Mouse (Mus musculus): ENCODE measurements around the gene Gucd1. TPM values are rescaled to one million over a fixed set of nuclear protein-coding genes. Genes with fewer than 3 reads are reported as not detected.
"Not testable (repeated sequence)": the region's sequence is repeated elsewhere in the genome, so short reads cannot be mapped to it uniquely, and the experiment has no call there.

The Gucd1 gene
- polyA plus RNA-seq, 1 experiment from 2014 or later = 27.3 TPM

DNA sequence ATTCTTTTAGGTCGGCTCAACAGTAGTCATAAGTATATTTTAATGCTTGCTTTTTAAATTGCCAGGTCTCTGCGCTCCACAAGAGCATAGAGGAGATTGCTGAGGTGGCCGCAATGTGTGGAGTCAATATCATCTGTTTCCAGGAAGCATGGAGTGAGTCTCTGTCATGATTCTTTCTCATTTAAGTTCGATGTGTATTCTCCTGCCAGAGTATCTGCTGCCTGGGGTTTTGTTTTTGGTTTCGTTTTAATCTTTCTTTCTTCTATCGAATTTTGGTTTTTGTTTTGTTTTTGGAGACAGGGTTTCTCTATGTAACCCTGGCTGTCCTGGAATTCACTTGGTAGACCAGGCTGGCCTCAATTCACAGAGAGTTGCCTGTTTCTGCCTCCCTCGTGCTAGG lies 102.8 kb downstream of the Gucd1 start:
- Histone ChIP-seq H3K9me3 (no peaks in the 10 kb centered on the region), H3K36me3 (no peaks in the 10 kb centered on the region), H3K4me1 (replicated peaks) (peaks cover 20% of the 10 kb centered on the region), H3K9ac (replicated peaks) (no peak overlapping the region), H3K4me2 (replicated peaks) (no peak overlapping the region), H3K4me3 (replicated peaks) (no peak overlapping the region), H3K27me3 (0 out of 2 replicates have a peak, but pooled peaks cover 2% of the 10 kb centered on the region), H3K27ac (no peak overlapping the region)
- WGBS = 92% methylated on average over 7 of the region's 7 CpGs
- no peak for ATAC-seq

DNA sequence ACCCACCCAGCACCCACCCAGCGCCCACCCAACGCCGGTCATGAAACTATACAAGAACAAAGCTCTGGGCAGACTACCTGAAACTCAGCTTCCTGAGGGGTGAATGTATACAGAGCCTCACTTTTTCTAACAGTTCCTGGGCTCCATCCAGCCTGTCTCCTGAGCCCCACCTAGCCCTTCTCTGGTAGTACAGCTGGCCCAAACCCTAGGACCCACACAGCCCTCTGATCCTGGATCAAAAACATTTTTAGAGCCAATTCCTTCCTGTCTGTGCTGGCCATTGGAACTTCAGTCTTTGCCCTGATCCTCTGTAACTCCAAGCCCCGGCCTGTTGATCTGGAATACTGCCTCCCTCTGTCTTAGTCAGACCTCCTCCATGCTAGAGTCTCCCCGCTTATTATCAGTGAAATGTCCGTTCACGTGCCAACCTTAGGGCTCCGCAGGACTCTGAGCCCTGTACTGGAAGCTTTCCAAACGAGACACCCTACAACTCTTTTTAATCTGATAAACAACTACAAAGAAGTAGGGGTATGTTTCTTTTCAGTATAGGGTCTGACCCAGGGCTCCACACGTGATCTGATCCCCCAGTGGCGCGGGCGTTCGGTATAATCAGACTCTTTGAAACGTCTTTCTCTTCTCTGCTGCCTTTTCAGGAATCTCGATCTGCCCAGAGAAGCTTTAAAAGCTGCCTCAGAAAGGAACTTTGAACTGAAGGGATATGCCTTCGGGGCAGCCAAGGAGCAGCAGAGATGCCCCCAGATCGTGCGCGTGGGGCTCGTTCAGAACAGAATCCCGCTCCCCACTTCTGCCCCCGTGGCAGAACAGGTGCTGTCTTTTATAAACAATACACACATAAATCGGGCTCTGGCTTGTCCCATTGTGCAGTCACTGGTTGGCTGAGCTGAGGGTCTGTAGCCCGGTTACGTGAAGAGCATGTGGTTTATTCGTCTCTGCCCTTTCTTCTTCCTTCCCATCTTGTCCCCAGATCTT lies 105.4 kb downstream of the Gucd1 start:
- Histone ChIP-seq H3K36me3 (no peaks in the 10 kb centered on the region), H3K4me1 (replicated peaks) (peaks cover 20% of the 10 kb centered on the region), H3K27me3 (0 out of 2 replicates have a peak, but pooled peaks cover 4% of the 10 kb centered on the region), H3K4me2 (replicated peaks) (peak overlapping the region; percentile 39), H3K9ac (replicated peaks) (no peak overlapping the region), H3K27ac (no peak overlapping the region; the same call in 1 of the 2 replicates), H3K4me3 (replicated peaks) (no peak overlapping the region), H3K9me3 (no peaks in the 10 kb centered on the region)
- 40% methylated on average over 27 of the region's 27 CpGs for WGBS
- ATAC-seq = peak; percentile 57

DNA sequence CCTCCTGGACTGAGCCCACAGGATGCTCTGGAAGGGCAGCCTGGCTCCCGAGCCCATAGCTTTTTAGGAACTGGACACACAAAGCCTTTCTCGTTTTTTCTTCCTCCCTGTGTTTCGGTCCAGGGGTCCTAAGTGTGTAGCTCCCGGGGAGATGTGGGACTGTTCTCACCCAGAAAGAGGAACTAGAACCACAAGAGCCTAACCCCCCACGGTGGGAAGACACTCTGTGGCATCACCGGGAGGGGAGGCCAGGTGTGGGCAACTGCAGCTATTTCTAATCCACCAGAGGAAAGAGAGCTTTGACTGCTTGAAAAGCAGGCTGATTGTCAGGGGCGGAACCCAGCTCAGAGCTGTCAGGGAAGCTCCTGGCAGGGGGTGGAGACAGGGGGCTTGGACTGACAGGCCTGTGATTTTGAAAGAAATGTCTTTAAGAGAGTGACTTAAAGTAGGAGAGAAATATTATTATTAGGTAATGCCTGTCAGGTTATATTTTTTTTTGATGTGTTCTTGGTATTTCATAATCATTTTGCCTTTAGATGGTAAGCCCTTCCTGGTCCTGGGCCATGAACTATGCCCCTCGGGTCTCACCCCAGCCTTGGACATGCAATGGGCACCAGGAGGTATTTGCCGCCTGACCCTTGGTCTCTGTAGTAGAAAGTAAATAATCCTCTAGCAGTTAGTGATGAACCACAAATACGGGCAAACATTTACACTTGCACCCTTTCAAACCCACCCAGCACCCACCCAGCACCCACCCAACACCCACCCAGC lies 106.2 kb downstream of the Gucd1 start:
- H3K4me2 ChIP-seq (replicated peaks); H3K27me3 ChIP-seq; H3K4me3 ChIP-seq (replicated peaks); H3K9me3 ChIP-seq; H3K27ac ChIP-seq; H3K36me3 ChIP-seq: not testable (repeated sequence)
- H3K9ac ChIP-seq (replicated peaks) = 0 out of 2 replicates have a peak overlapping the region, but pooled peaks have one; percentile 5
- WGBS = 28% methylated on average over 10 of the region's 10 CpGs
- H3K4me1 ChIP-seq (replicated peaks) = peaks cover 20% of the 10 kb centered on the region
- ATAC-seq = peak; percentile 32; the same call in 1 of the 2 replicates

DNA sequence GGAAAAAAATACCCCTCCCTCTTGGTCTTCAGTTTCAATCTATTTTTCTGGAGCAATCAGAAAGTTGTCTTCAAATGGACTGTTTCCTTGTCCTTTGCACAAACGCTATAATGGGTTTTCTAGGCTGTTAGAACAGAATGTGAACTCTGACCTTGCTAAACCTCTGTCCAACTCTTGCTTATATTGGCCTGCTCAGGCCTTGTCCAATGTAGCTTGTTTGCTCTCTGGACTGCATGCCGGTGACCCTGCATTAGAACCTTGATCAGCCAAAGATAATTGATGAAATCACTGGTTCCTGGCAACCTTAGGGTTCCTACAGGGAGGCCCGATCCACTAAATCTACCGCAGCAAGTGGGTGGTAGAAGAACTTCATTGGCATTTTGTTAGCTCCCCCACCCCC lies 110.0 kb downstream of the Gucd1 start:
- WGBS = 88% methylated on average over 4 of the region's 4 CpGs
- Histone ChIP-seq H3K9ac (replicated peaks) (no peak overlapping the region), H3K4me3 (replicated peaks) (no peak overlapping the region), H3K4me1 (replicated peaks) (peaks cover 16% of the 10 kb centered on the region), H3K9me3 (no peaks in the 10 kb centered on the region), H3K27ac (no peak overlapping the region), H3K27me3 (0 out of 2 replicates have a peak, but pooled peaks cover 4% of the 10 kb centered on the region), H3K4me2 (replicated peaks) (no peak overlapping the region), H3K36me3 (no peaks in the 10 kb centered on the region)
- no peak for ATAC-seq

DNA sequence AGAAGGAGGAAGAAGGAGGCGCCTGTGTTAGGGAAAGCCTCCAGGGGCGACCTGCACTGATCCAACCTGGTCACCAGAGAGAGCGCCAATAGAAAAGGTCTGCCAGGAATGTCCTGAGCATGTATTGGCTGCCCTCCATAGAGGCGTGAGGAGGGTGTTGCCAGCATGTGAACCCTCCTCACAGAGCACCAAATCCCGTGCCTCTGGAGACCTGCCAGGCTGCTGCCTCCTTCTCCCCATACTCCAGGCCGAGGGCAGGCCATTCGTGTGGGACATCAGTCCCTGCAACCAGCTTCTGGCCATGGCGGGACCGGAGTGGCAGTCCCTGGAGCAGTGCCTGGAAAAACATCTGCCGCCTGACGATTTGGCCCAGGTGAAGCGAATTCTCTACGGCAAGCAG lies 111.0 kb downstream of the Gucd1 start:
- Histone ChIP-seq H3K4me1 (replicated peaks) (peaks cover 8% of the 10 kb centered on the region), H3K9ac (replicated peaks) (no peak overlapping the region), H3K4me3 (replicated peaks) (no peak overlapping the region), H3K27ac (no peak overlapping the region), H3K9me3 (no peaks in the 10 kb centered on the region), H3K4me2 (replicated peaks) (no peak overlapping the region), H3K36me3 (no peaks in the 10 kb centered on the region), H3K27me3 (0 out of 2 replicates have a peak, but pooled peaks cover 4% of the 10 kb centered on the region)
- no peak for ATAC-seq
- WGBS = 49% methylated on average over 13 of the region's 13 CpGs

DNA sequence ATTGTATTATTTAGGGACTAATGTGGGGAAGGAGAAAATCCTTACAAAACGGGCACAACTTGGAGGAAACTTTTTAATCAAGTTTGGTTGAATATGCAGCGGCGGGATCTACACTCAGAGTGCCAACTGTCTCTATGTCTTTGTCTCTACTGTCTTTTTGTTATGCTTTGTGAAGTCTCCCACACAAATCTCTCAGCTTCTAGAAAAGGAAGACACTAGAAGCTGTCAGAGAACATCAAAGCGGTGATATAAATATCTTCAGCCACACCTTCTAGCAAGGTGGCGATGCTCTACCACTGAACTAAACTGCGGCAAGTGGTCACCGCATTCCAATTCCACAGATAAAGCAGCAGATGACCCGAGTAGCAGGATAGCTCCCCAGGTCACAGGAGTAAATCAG lies 111.9 kb downstream of the Gucd1 start:
- Histone ChIP-seq H3K27me3 (0 out of 2 replicates have a peak, but pooled peaks cover 4% of the 10 kb centered on the region), H3K9ac (replicated peaks) (no peak overlapping the region), H3K4me1 (replicated peaks) (peaks cover 3% of the 10 kb centered on the region), H3K27ac (no peak overlapping the region), H3K4me3 (replicated peaks) (no peak overlapping the region), H3K9me3 (no peaks in the 10 kb centered on the region), H3K36me3 (no peaks in the 10 kb centered on the region), H3K4me2 (replicated peaks) (no peak overlapping the region)
- ATAC-seq = no peak
- 91% methylated on average over 8 of the region's 8 CpGs for WGBS

DNA sequence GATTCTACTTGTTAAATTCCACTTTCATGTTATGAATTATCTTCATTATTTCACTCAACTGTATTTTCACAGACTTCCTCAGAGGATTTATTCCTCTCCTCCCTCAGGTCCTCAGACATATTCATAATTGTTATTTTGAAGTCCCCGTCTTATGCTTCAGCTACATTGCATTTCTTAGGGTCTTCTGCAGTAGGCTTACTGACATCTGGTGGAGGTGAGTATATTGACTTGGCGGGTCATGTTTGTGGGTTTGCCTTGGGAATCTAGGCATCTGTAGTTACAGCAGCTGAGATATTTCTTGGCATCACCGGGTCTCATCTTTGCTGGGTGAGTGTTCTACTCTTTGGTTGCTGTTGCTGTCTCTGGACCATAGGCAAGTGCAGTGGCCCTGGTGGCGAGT lies 116.8 kb downstream of the Gucd1 start, which contains the start of gene Upb1:
Gene Upb1, plus strand, starts transcription at position 158 of the 400 bp plus-strand sequence.
- Histone ChIP-seq H3K36me3 (no peaks in the 10 kb centered on the region), H3K9ac (replicated peaks) (no peak within 1 kb of the TSS), H3K9me3 (no peaks in the 10 kb centered on the region), H3K4me3 (replicated peaks) (no peak within 1 kb of the TSS), H3K27ac (no peak within 1 kb of the TSS), H3K4me2 (replicated peaks) (no peak within 1 kb of the TSS), H3K4me1 (replicated peaks) (0 out of 2 replicates have a peak, but pooled peaks cover 5% of the 10 kb centered on the region), H3K27me3 (no peaks in the 10 kb centered on the region)
- ATAC-seq = no peak
- WGBS = 91% methylated on average over 4 of the region's 4 CpGs

DNA sequence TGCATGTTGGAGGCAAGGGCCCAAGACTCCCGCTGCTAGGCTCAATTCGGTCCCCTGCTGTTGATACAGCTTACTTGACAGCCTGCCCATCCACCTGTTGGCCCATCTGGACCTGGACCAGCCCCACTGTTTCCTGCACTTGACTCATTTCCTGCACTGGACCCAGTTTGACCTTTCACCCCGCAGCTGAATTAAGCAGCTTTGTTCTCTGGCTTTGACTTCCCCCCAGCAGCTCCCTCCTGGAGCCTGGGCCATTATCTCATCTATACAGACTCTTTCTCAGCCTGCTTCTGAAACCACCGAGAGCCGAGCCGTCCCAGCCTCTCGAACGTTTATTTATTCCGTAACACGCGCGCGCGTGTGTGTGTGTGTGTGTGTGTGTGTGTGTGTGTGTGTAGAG lies 120.8 kb downstream of the Gucd1 start:
- H3K27ac ChIP-seq = no peak overlapping the region
- 0 out of 2 replicates have a peak, but pooled peaks have one; percentile 48 for ATAC-seq
- WGBS = 37% methylated on average over 14 of the region's 14 CpGs

DNA sequence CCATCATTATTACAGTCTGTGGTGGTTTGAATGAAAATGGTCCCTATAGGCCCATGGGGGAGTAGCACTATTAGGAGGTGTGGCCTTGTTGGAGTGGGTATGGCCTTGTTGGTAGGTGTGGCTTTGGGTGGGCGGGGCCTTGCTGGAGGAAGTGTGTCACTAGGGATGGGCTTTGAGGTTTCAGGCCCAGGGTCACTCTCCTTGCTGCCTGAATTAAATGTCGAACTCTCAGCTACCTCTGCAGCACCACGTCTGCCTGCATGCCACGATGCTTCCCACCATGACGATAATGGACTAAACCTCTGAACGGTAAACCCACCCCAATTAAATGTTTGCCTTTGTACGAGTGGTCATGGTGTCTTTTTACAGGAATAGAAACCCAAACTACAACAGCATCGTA lies 123.0 kb downstream of the Gucd1 start:
- Histone ChIP-seq H3K9me3 (no peaks in the 10 kb centered on the region), H3K27me3 (no peaks in the 10 kb centered on the region), H3K4me2 (replicated peaks) (no peak overlapping the region), H3K36me3 (no peaks in the 10 kb centered on the region), H3K9ac (replicated peaks) (no peak overlapping the region), H3K27ac (no peak overlapping the region), H3K4me1 (replicated peaks) (0 out of 2 replicates have a peak, but pooled peaks cover 5% of the 10 kb centered on the region), H3K4me3 (replicated peaks) (no peak overlapping the region)
- 87% methylated on average over 8 of the region's 8 CpGs for whole genome bisulfite sequencing
- ATAC-seq = no peak

More for the DNA sequence above, 120.8 kb downstream of the Gucd1 start:
- Histone ChIP-seq H3K4me2 (replicated peaks) (no peak overlapping the region), H3K9ac (replicated peaks) (no peak overlapping the region), H3K36me3 (no peaks in the 10 kb centered on the region), H3K4me3 (replicated peaks) (no peak overlapping the region), H3K9me3 (no peaks in the 10 kb centered on the region), H3K4me1 (replicated peaks) (0 out of 2 replicates have a peak, but pooled peaks cover 5% of the 10 kb centered on the region), H3K27me3 (no peaks in the 10 kb centered on the region)

DNA sequence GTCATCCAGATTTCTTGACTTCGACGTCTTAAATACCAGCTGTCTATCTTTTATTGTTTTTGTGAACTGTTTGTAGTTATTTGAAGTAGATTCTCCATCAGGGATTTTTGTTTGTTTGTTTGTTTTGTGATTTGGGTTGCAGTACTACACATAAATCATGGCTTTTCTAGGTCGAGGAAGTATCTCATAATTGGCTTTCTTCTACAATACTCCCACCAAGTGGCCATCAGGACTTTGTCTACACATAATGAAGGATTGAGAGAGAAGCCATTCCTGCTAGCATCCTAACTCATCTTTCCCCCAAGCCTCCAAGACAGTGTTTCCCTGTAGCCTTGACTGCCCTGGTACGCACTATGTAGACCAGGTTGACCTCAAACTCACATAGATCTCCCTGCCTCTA lies 126.9 kb downstream of the Gucd1 start:
- no peaks in the 10 kb centered on the region for H3K4me1 ChIP-seq (replicated peaks)
- H3K9me3 ChIP-seq = no peaks in the 10 kb centered on the region
- no peak for ATAC-seq
- no peak overlapping the region for H3K27ac ChIP-seq
- H3K4me3 ChIP-seq (replicated peaks) = no peak overlapping the region
- H3K36me3 ChIP-seq = no peaks in the 10 kb centered on the region
- no peak overlapping the region for H3K9ac ChIP-seq (replicated peaks)
- no peaks in the 10 kb centered on the region for H3K27me3 ChIP-seq
- no peak overlapping the region for H3K4me2 ChIP-seq (replicated peaks)
- 93% methylated on average over 4 of the region's 4 CpGs for WGBS

DNA sequence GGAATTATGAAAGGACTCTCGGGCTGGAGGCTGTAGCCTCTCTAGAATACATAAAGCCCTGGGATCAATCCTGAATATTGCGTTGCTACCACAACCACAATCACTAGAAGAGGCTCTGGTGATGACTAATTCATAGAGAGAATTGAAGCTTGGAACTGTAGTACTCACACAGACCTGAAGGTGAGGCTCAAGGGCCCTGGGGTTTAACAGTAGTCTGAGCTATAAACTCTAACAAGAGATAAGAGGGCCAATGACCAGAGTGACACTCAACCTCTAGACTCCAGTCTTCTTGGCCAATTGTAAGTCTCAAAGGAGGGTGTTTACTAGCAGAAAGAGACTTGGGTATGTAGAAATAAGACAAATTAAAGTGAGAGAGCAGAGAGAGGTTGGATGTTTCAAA lies 127.6 kb downstream of the Gucd1 start:
- H3K36me3 ChIP-seq = no peaks in the 10 kb centered on the region
- no peak overlapping the region for H3K4me2 ChIP-seq (replicated peaks)
- no peak for ATAC-seq
- no peak overlapping the region for H3K27ac ChIP-seq
- no peak overlapping the region for H3K9ac ChIP-seq (replicated peaks)
- no peaks in the 10 kb centered on the region for H3K27me3 ChIP-seq
- H3K9me3 ChIP-seq = no peaks in the 10 kb centered on the region
- WGBS = 88% methylated on average over 2 of the region's 2 CpGs
- no peaks in the 10 kb centered on the region for H3K4me1 ChIP-seq (replicated peaks)
- H3K4me3 ChIP-seq (replicated peaks) = no peak overlapping the region

DNA sequence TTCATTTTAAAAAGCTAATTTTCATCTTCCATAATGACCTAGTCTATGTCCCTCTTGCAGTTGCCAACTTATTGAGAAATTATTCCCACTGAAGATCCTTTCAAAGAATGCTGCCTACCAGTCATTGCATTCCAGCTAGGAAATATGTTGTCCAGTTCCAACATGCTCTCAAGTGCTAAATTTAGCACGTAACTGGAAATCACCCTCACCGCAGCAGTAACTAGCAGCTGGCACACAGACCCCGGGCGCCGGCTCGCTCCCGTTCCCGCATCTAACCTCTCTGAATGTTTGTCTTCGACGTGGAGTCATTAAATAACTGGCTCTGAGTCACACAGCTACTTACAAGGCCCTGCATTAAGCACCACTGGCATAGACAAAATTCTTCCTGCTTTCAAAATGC lies 139.1 kb downstream of the Gucd1 start:
- Histone ChIP-seq H3K4me3 (replicated peaks) (no peak overlapping the region), H3K4me1 (replicated peaks) (no peaks in the 10 kb centered on the region), H3K4me2 (replicated peaks) (no peak overlapping the region), H3K9me3 (no peaks in the 10 kb centered on the region), H3K9ac (replicated peaks) (no peak overlapping the region), H3K27me3 (no peaks in the 10 kb centered on the region), H3K27ac (no peak overlapping the region), H3K36me3 (no peaks in the 10 kb centered on the region)
- 93% methylated on average over 10 of the region's 10 CpGs for WGBS
- ATAC-seq = no peak
